Mouse (Mus musculus) lung, postnatal 4 days (tissue): ENCODE measurements around the gene Gm10842.
"Not testable (repeated sequence)": the region's sequence is repeated elsewhere in the genome, so short reads cannot be mapped to it uniquely, and the experiment has no call there.

ENCODE experiments used
- DNase-seq, 2 experiments: peaks; one replicate each; pipeline ENCODE4 v3.0.0; 2021

Gene Gm10842

GRCm38 (mm10) chr11:105146593-105146992 lies at the start of gene Gm10842:
TSS of gene Gm10842 (plus strand) at chr11:105146893.
- DNase-seq, result no peak

DNA sequence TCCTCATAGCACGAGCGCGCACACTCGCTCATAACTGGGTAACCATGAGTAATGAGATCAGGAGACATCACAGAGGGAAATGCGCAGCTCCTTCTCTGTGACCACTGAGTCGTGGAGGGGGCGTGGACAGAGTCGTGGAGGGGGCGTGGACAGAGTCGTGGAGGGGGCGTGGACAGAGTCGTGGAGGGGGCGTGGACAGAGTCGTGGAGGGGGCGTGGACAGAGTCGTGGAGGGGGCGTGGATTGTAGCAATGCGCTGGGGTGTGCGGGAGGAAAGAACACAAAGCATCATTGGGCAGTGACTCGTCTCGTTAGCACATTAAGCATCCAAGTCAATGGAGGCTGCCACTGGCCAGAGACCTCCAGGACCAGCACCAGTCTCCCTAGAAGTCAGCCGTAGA lies 34.2 kb upstream of the Gm10842 start:
- not testable (repeated sequence) for DNase-seq

- no peak for DNase-seq
Measured at GRCm38 (mm10) chr11:105117814-105118213, 28.9 kb upstream of the Gm10842 start.

DNA sequence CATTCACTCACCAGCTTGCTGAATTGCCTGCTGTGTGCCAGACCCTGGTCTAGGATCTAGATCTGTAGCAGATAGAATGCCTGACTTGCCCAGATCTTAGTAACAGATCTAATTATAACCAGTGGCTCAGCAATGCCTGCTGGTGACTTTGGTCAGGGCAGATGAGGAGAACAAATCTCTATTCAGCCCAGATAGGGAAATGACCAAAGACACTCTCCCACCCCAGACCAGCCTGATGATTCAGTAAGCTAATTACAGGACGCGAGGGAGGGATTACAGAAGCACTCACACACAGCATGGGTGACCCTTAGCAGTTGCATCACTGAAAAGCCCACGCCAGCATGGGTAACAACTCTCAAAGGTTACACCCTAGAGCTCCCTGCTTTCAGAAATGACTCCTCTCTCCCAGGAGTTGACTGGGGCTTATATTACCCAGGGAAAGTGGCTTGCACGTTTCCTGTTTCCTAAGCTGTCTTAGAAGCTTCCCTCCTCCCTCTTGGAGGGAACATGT lies 26.1 kb upstream of the Gm10842 start:
- no peak for DNase-seq

- DNase-seq, result not testable (repeated sequence)
Measured at GRCm38 (mm10) chr11:105121792-105122191, 24.9 kb upstream of the Gm10842 start.

- DNase-seq, result peak; percentile 25 to 57
Measured at GRCm38 (mm10) chr11:105123986-105124385, 22.7 kb upstream of the Gm10842 start.

DNA sequence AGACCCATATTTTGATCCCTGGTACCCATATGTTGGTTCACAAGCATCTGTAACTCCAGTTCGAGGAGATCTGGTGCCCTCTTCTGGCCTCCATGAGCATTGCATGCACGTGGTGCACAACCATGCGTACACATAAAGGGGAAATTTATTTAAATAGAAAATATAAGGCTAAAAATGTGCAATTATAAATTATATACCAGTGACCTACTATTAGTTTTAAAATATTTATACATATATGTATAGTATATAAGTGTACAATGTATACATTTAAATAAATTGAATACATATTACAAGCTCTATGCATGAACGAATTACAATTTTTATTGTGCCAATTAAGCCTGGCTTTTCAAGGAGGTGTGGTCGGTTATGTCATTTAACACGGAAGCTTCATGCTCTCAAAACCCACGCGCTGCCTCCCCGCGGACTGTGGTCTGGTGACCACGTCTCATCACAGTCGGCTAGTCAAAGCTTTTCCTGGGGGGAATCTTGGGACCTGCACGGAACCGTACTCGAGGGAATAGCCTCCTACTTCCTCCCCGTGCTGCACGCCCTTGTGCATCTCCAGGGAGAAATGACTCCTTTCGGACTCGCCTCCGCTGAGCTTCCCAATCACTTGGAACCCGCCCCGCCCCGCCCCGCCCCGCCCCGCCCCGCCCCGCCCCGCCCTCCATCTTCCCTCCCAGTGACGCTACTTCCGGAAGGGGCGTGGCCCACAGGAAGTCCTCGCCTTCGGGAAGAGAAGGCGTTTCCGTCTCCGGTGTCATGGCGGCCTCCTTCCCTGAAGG lies 20.8 kb upstream of the Gm10842 start, which contains the start of gene Mettl2:
Mettl2 (plus strand) TSS at position 691 of the 785 bp plus-strand sequence.
- peak; percentile 85 to 89 for DNase-seq

DNA sequence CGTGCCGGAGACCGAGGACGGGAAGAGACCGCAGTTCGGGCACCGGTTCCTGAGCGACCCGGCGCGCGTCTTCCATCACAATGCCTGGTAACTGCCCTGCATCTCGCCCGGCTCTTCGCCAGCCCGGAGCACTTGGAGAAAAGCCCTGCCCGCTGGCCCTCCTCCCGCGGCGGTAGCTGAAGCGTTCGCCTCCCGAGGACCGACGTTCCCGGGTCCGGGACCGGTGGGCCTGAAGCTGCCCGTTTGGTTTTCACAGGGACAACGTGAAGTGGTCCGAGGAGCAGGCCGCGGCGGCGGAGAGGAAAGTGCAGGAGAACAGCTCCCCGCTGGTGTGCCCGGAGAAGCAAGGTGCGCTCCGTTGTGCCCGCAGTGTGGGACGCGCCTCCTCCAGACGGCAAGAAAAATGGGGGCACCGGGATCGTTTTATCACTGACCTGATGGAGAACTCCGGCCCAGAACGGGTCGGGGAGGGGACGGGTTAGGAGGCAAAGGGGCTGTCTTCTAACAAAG lies 20.1 kb upstream of the Gm10842 start:
- no peak for DNase-seq

DNA sequence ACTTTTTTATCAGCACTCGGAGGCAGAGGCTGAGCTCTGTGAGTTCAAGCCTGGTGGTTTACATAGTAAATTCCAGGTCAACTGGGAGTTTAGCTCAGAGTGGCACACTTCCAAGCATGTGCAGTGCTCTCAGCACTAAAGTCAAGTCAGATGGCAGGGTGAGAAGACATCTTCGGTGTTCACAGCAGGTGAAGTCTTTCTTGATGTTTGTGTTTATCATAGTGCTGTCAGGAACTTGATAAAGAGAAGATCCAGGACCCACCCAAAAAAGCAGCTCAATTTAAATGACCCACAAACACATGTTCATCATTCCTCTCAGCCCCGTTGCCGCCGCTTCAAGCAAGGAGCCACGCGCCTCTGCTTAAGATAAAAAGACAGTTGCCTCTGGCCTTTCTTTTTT lies 11.0 kb upstream of the Gm10842 start:
- DNase-seq, result no peak

- DNase-seq, result not testable (repeated sequence)
Measured at GRCm38 (mm10) chr11:105137255-105137654, 9.4 kb upstream of the Gm10842 start.

- not testable (repeated sequence) for DNase-seq
Measured at GRCm38 (mm10) chr11:105140512-105140911, 6.2 kb upstream of the Gm10842 start.

DNA sequence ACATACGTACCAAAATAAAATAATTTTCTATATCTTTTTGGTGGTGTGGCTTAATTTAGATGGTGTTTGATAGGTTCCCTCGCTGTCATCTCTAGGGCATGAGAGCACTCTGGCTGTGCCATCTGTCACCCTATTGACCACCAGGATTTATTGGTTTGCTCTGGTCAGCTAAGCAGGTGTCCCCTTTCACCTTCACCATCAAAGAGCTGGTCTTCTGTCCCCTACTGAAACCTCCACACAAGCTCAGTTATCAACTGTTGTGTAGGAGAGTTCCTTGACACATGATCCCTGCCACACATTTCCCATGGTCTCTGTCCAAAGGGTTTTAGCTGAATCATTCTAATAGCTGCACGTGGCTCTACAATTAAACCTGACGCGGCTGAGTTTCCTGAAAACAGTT lies 5.6 kb upstream of the Gm10842 start:
- no peak for DNase-seq

DNA sequence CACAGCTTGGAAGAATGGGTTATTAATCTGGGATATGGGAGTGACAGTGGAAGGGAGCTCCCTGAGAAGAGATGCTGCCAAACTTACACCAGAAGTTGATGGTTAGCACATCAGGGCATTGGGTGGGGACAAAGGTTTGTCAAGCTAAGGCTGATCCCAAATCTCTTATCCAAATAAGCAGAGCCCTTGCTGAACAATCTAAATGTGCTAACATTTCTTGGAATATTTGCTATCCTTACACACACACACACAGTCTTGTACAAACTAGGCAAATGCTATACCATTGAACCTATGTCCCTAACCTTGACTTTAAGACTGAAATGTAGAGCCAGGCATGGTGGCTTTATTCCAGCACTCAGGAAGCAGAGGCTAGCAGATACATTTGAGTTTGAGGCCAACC lies 3.1 kb upstream of the Gm10842 start:
- DNase-seq, result no peak

GRCm38 (mm10) chr11:105144084-105144483 lies 2.6 kb upstream of the Gm10842 start:
- no peak for DNase-seq

DNA sequence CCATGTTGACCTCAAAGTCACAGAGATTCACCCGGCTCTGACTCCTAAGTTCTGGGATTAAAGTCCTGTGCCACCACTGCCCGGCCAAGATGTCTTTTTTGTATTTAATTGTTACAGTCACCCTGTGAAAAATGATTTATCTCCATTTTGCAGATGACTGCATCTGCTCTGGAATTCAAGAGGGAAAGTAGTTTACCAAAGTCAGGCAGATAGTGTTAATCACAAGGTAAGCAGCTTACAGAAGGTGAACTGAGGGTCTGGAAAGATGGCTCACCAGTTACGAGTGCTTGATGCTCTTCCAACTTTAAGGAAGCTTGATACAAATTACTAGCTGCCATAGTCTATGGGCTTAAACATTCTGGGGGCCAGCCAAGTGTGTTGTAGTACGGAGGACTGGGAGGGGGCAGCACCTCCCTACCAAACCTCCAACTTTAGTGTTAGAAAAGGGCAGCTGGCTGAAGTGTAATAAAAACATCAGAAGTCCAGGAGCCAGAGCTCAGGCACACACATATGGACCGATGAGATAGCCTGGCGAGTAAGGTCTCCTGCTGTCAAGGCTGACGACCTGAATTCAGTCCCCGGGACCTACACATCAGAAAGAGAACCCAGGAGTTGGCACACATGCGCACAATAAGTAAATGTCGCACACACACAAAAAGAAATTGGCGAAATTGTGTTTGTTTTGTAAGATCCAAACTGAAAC lies 2.0 kb upstream of the Gm10842 start:
- DNase-seq, result peak in 1 of 2 experiments; percentile 39

- DNase-seq, result no peak
Measured at GRCm38 (mm10) chr11:105145211-105145610, 1.5 kb upstream of the Gm10842 start.

- no peak for DNase-seq
Measured at GRCm38 (mm10) chr11:105149353-105149752, 2.7 kb downstream of the Gm10842 start.

DNA sequence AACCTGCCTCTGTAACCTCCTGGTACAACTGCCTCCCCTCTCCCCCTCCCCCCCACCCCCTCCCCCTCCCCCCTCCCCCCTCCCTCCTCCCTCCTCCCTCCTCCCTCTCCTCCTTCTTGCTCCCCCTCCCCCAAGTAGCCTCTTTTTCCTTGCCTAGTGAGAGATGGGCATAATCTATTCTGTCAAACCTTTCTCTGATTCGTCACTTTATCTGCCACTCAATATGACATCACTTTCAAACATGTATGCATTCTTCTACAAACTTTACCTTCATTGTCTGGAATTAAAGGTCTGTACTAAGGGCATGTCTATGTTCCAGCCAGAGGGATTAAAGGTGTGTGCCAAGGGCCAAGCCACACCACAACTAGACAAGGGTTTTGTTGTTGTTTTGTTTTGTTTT lies 3.1 kb downstream of the Gm10842 start:
- no peak for DNase-seq

- no peak for DNase-seq
Measured at GRCm38 (mm10) chr11:105150691-105151090, 4.0 kb downstream of the Gm10842 start.

- DNase-seq, result no peak
Measured at GRCm38 (mm10) chr11:105151226-105152016, 4.7 kb downstream of the Gm10842 start.

- DNase-seq, result no peak
Measured at GRCm38 (mm10) chr11:105152017-105152300, 5.3 kb downstream of the Gm10842 start.

GRCm38 (mm10) chr11:105152357-105152899 lies 5.7 kb downstream of the Gm10842 start:
- no peak for DNase-seq
